Mouse (Mus musculus): ENCODE measurements around the gene Cx3cl1.
A peak's percentile ranks its signal among the peaks of the same experiment; 100 is the strongest.

Gene Cx3cl1

GRCm38 (mm10) chr8:94771941-94772670 is at the start of gene Cx3cl1:
Cx3cl1 (plus strand) TSS chr8:94772009.
- peak; percentile 10 to 11 for DNase-seq

- no peak for DNase-seq
Observed at GRCm38 (mm10) chr8:94725998-94726397, 45.8 kb upstream of the Cx3cl1 start.

DNA sequence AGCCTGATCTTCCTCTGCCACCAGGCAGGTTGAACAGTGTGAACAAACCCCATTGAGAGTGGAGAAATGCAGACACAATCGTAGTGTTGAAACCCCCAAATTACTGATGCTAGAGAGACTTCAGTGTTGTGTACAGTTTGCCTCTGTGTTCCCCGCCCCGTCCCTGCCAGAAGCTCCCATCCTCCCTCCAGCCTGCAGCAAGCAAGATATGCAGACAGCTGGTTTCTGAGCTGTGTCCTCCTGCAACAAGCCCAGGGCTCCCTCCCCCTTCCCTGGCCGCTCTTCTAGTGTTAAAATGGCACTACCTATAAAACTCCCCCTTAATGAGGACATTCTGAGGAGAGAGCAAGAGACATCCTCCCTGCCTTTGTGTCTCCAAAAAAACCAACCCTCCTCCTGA is 42.5 kb upstream of the Cx3cl1 start:
- DNase-seq = no peak

DNA sequence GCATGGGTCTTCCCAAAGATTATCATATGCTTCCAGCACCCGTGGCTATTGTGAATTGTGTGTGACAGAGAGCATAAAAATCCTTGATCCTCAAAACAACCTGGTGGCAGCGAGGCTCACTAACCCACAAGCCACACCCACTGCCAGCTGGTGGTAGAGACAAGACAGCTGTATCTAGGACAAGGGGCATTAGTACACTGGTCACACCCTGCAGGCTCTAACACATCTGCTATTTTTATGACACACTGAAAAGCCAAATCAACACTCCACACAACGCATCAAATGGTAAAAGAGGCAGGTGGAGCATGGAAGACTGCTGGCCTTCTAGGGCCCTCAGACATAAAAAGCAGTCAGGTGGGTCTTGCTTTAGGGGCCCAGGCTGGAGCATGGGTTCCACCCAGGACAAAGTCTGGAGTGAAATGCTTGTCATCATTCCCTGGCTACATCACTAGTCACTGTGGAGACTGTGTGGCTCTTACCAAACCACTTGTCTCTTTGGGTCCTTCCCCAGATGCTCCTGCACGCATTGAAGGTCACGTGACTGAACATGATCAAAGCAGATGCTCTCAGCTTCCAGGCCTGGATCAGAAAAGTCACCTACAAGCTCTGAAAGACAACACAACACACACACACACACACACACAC is 37.9 kb upstream of the Cx3cl1 start:
- peak in 1 of 2 experiments; percentile 22 for DNase-seq

DNA sequence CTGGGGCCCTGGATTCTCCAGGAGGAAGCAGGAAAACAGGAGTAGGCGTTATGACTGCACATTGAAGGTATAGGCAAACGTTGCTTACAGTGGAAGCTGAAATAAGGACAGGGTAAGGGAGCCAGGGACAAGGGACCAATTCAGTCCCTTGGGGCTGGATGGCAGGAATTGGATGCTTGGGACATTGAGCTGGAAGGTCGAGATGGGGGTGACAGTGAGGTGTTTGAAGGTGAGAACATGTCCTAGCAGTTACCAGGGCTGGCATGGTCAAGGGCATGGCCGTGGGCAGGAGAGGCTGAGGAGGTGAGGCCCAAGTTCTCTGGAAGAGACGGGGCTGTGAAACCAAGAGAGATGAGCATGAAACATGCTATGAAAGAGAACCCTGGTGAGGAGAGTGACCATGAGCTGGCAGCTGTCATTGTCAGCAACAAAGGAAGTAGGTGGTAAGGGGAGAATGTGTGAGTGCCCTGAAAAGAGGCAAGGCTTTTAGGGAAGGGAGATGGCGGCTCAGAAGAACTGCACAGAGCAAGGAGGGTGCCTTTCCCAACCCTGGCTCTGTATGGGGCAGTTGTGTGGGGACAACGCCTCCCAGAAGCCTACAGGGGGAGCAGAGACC is 37.0 kb upstream of the Cx3cl1 start:
- no peak for DNase-seq

- DNase-seq = no peak
Observed at GRCm38 (mm10) chr8:94735426-94736094, 36.2 kb upstream of the Cx3cl1 start.

GRCm38 (mm10) chr8:94739829-94740228 is 32.0 kb upstream of the Cx3cl1 start:
- no peak for DNase-seq

GRCm38 (mm10) chr8:94740591-94740990 is 31.2 kb upstream of the Cx3cl1 start:
- DNase-seq = no peak

DNA sequence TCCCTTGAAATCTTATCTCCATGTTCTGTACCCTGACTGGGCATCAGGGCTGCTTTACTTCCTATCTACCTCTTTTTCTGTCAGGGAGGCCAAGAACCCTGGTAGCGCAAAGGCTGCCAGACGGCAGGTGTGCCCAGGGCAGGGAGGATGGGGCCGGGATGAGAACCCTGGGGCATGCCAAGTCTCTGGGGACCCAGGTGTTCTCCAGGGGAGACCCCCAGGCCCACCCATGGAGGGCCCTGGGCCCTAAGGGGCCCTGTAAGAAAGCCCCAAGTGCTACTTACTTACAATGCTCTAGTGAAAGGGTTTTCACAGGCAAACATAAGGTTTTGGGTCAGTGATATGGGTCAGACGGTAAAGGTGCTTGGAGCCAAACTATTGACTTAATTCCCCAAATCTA is 30.1 kb upstream of the Cx3cl1 start:
- DNase-seq = no peak

DNA sequence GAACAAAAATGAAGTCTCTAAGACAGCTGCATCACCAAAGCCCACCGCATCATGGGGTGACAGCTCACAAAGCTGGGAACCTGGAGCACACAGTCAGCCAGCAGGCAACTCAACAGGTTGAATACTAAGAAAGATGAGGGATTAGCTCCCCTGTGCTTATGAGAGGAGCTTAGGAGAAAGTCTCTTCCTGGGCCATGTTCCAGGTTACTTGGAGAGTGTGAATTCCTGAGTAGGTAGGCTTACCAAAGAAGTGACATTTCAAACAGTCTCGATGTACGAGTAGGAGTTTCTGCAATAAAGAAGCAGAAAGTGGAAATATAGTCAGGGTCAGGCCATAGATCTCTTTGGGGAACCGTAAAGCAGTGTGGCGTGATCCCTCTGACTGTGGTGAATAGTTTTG is 27.3 kb upstream of the Cx3cl1 start:
- no peak for DNase-seq

GRCm38 (mm10) chr8:94744972-94745371 is 26.8 kb upstream of the Cx3cl1 start:
- DNase-seq = no peak

DNA sequence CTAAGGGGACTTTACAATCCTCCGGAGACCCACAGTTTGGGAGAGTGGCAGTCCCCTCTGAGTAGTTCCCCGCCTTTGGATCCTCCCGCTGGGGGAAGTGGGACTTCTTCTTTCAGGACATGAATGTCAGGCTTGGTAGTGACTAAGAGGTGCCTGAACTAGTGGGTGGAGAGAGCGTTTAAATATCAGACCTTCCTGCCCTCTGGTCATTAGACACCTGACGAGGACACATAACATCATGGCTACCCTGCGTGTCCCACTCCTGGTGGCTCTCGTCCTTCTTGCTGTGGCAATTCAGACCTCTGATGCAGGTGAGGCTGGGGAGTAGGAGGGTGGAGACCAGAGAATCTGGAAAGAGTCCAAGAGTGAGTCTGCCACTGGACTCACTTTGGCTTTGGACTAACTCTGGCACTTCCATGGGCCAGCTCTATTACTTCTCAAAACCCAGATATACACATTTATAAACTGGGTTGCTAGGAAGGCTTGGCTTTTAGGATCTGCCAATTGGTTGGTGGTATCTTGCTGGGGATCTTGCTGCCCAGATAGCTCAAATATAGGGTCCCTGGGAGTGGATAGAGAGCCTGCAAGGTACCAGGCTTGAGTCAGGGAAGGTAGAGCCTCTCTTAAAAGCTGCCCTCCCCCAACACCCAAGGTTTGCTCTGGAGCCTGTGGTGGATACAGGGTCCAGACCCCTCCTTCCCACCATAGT is 26.2 kb upstream of the Cx3cl1 start, which contains the start of gene Ccl22:
Gene Ccl22 (plus strand): TSS at position 115 of the 709 bp plus-strand sequence.
- DNase-seq = no peak

DNA sequence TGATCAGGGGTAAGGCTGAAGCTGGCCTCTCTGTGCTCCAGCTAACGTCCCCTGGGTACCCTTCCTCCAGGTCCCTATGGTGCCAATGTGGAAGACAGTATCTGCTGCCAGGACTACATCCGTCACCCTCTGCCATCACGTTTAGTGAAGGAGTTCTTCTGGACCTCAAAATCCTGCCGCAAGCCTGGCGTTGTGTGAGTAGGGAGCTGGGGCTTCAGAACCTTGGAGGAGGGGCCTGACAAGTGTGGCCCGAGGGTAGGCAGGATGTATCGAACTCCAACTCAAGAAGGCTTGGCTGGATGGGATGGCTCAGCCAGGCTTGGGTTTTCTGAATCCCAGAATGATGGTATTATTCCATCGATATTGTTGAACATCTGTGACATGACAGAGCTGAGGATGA is 25.0 kb upstream of the Cx3cl1 start:
- no peak for DNase-seq

- DNase-seq = no peak
Observed at GRCm38 (mm10) chr8:94748363-94748762, 23.4 kb upstream of the Cx3cl1 start.

GRCm38 (mm10) chr8:94749942-94750341 is 21.9 kb upstream of the Cx3cl1 start:
- DNase-seq = no peak

DNA sequence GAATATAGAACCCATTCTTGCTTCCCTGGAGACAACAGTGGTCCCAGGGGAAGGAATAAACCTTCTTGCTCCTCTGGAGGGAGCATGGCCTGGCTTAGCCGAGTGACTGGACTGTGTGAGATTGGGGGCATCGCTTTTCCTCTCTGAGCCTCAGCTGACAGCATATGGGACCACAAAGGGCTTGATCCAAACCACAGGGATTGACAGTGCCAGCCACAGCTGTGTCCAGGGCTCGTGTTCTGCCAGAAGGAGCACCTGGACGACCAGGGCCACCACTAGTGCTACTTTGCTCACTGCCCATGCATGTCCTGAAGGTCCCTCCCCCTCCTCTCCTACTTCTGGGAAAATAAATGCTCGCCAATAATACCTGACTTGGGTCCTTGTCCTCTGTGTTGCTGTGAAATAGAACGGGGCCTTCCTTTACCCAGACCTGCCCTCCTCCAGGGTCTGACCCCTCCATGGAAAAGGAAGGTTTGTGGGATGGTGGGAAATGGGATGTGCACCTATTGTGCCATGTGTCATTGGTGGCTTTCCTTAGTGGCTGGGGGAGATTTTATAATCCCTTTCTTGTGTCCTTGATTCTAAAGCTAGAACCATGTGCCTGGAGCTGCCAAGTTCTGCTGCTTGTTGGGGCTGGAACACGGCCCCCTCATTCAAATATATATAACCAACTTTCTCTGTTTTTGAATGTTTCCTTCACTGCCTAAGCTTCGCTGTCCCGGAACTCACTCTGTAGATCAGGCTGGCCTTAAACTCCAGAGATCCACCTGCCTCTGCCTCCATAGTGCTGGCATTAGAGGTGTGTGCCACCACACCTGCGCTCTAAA is 20.6 kb upstream of the Cx3cl1 start:
- DNase-seq = no peak

GRCm38 (mm10) chr8:94754006-94754405 is 17.8 kb upstream of the Cx3cl1 start:
- DNase-seq = no peak

GRCm38 (mm10) chr8:94754486-94754885 is 17.3 kb upstream of the Cx3cl1 start:
- DNase-seq = no peak

- no peak for DNase-seq
Observed at GRCm38 (mm10) chr8:94767035-94767434, 4.8 kb upstream of the Cx3cl1 start.

GRCm38 (mm10) chr8:94770945-94771344 is 864 bp upstream of the Cx3cl1 start:
- no peak for DNase-seq

GRCm38 (mm10) chr8:94773048-94773447 is 1.2 kb downstream of the Cx3cl1 start:
- no peak for DNase-seq

DNA sequence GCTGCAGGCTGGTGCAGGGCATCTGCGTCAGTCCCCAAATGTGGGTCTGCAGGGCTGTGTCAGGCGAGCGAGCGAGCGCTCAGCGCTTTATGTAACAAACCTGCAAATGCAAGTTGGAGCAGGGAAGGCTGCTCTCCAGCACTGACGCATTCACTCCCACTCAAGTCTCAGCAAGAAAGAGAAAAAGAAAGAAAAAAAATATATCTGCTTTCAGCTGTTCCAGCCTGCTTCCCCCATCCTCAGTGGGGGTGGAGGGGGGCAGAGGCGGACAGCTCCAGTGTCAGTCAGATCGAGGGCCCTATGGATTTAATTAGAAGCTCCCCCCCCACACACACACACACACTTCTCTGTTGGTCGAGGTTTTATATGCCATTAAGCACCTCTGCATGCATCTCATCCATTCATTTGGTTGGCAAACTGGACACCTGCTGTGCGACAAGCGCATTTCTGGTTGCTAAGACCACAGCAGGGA is 1.9 kb downstream of the Cx3cl1 start:
- no peak for DNase-seq

Data from thymus, postnatal 36 days (tissue).